Mouse (Mus musculus): ENCODE data around the gene Gm5798. TPM values are rescaled to one million over a fixed set of nuclear protein-coding genes. Genes with fewer than 3 reads are reported as not detected.
"Not testable (repeated sequence)": the region's sequence is repeated elsewhere in the genome, so short reads cannot be mapped to it uniquely, and the experiment has no call there.

Gene Gm5798
- total RNA-seq (2021): not detected
- long read RNA-seq: 0 reads

DNA sequence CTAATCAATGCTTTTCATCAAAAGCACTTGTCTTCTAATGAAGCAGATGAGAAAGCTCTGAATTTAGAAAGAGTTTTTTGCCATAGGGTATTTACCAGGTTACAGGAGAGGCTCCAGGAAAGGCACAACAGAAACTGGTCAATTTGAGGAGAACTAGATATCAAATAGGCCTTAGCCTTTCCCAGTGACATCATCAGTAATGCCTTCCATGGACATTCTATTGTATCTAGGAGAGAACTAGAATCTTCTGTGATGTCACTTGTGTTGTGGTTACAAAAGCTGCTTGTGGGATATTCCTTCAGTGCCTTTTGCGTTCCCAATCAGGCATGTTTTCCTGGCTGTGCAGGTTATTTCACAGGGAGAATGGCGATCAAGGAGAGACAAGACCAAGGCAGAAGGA lies at the start of gene Gm5798:
Gene Gm5798, plus strand, starts transcription at position 301 of the 400 bp plus-strand sequence.
- DNase-seq (ENCODE audit: low spot score in 2 of 2): not testable (repeated sequence)

DNA sequence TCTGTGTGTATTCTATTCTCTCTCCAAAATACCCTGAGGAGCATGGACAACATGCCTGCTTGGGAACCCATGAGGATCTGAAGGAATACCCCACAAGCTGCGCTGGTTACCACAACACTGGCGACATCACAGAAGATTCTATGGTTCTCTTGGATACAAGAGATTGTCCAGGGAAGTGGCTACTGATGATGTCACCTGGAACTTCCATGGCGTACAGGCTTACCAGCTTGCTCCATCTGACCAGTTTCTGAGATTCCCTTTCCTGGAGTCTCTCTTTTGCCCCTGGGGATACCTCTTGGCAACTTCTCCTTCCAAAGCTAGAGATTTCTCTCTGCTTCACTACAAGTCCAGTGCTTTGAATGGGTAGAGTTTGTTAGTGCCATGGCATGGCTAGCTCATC lies 37.9 kb downstream of the Gm5798 start, which contains the start of gene Gm7945:
Gene Gm7945, minus strand, starts transcription at position 101 of the 400 bp plus-strand sequence.
- DNase-seq (ENCODE audit: low spot score in 2 of 2): not testable (repeated sequence)

Other genes with a start within 250 kb of the Gm5798 start
- not detected for gene Mat1a, start 243.6 kb upstream of the Gm5798 start, total RNA-seq (2021)
- not detected for gene Sftpa1, start 216.8 kb upstream of the Gm5798 start, total RNA-seq (2021)
- gene Mbl1, start 197.2 kb upstream of the Gm5798 start, total RNA-seq (2021): not detected
- not detected for gene Sftpd, start 163.5 kb upstream of the Gm5798 start, total RNA-seq (2021)
- not detected for gene Gm2832, start 69.8 kb upstream of the Gm5798 start, total RNA-seq (2021)
- not detected for gene Gm7945, start 37.8 kb downstream of the Gm5798 start, total RNA-seq (2021)
- gene Gm6482, start 59.7 kb downstream of the Gm5798 start, total RNA-seq (2021): not detected
- not detected for gene Gm7954, start 104.9 kb downstream of the Gm5798 start, total RNA-seq (2021)
- gene Gm3486, start 140.9 kb downstream of the Gm5798 start, total RNA-seq (2021): not detected
- gene Gm7970, start 207.0 kb downstream of the Gm5798 start, total RNA-seq (2021): not detected
- under 1 TPM in 1 of 2 experiments, not detected in 1; 0.17 TPM for gene 1700049E17Rik2, start 224.6 kb downstream of the Gm5798 start, total RNA-seq (2021)

Data from layer of hippocampus, adult 18-20 months (tissue).